Mouse (Mus musculus) liver, postnatal 0 days (tissue): ENCODE measurements around the gene Sntb2. TPM values are rescaled to one million over a fixed set of nuclear protein-coding genes. Genes with fewer than 3 reads are reported as not detected.
A peak's percentile ranks its signal among the peaks of the same experiment; 100 is the strongest.

ENCODE experiments used
- ATAC-seq: fragments of 200-750 bp; cut with Nextera tagmentation; 2 replicates; pipeline ENCODE4 v1.8.0; 2017; ENCODE audit warnings: mild to moderate bottlenecking, moderate library complexity
- DNase-seq: peaks from one replicate; pipeline ENCODE4 v3.0.0-alpha.2; 2016
- H3K27ac ChIP-seq: fragments of 300-500 bp; sonication (generic); 2 replicates; pipeline ENCODE4 v1.5.1; 2014; ENCODE audit warnings: antibody characterized with exemption, moderate library complexity, mild to moderate bottlenecking, low read depth
- H3K27me3 ChIP-seq: fragments of 300-500 bp; sonication (generic); 2 replicates; pipeline ENCODE4 v1.6.1; 2014; ENCODE audit warnings: low read length, control low read depth, mixed read lengths; ENCODE audit not compliant: insufficient read depth
- H3K36me3 ChIP-seq: fragments of 300-500 bp; sonication (generic); replicated peaks from 2 replicates; pipeline ENCODE4 v1.6.1; 2014; ENCODE audit warnings: mild to moderate bottlenecking, control low read depth, low read length, moderate library complexity, mixed read lengths; ENCODE audit not compliant: insufficient read depth
- H3K4me1 ChIP-seq: fragments of 300-500 bp; sonication (generic); 2 replicates; pipeline ENCODE4 v1.6.1; 2014; ENCODE audit warnings: antibody characterized with exemption, mild to moderate bottlenecking, control low read depth; ENCODE audit not compliant: insufficient read depth
- H3K4me2 ChIP-seq: fragments of 300-500 bp; sonication (generic); 2 replicates; pipeline ENCODE4 v1.6.1; 2014; ENCODE audit warnings: low read depth, mild to moderate bottlenecking, low read length, moderate library complexity, mixed read lengths
- H3K4me3 ChIP-seq: fragments of 300-500 bp; sonication (generic); 2 replicates; pipeline ENCODE4 v1.5.1; 2014; ENCODE audit warnings: low read depth, low read length
- H3K9ac ChIP-seq: fragments of 300-500 bp; sonication (generic); replicated peaks from 2 replicates; pipeline ENCODE4 v1.6.1; 2014; ENCODE audit warnings: mild to moderate bottlenecking, moderate library complexity
- H3K9me3 ChIP-seq: fragments of 300-500 bp; sonication (generic); 2 replicates; pipeline ENCODE4 v1.6.1; 2016; ENCODE audit warnings: mild to moderate bottlenecking, control low read depth, low read length, mixed read lengths
- CTCF ChIP-seq: sonication (generic); IDR thresholded peaks from 2 replicates; pipeline ENCODE4 v1.5.1; 2016; ENCODE audit warnings: antibody characterized with exemption, low read depth
- EP300 ChIP-seq: IDR thresholded peaks from 2 replicates; pipeline ENCODE4 v1.6.1; 2016; ENCODE audit warnings: antibody characterized with exemption, low read depth, mild to moderate bottlenecking
- WGBS: fragments of 180-500 bp; shearing (Covaris S2); extraction: QIAGEN DNeasy Blood & Tissue Kit; methylation state at CpG from one replicate; pipeline ENCODE4 v1.1.7; 2014; ENCODE audit not compliant: insufficient replicate concordance; 5-methylcytosine and 5-hydroxymethylcytosine counted together
- polyA plus RNA-seq: library from polyadenylated mRNA; unstranded; fragments of >200 nt; fragmentation: Nextera tagmentation; extraction: Ambion mirVana; gene quantifications from 2 replicates; pipeline ENCODE4 v1.2.1, GENCODE M21; 2015

Sntb2 gene
- polyA plus RNA-seq, 1 experiment from 2014 or later = 1.9 TPM

DNA sequence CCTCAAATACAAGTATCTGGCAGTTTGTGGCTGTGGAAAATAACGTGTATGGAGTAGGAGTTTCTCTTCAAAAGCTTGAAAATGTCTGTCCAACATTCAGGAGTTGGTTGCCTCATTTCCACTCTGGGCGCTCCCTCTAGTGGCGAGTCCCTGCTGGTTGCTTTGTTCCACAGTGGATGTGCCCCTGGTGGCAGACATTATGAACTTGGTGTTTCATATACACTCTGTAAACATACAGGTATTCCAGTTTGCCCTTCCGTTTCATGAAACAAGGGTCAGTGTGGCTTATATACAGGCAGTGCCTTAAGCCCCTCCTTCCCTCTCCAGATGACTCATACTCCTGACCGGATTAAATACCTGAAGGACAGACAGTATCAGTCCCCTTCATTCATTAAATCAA is 67.0 kb downstream of the Sntb2 start:
- ATAC-seq (peak; percentile 94), DNase-seq (peak; percentile 89)
- 0 out of 2 replicates have a peak, but pooled peaks cover 2% of the 10 kb centered on the region for H3K36me3 ChIP-seq
- H3K9me3 ChIP-seq = no peaks in the 10 kb centered on the region
- no peak overlapping the region for H3K4me3 ChIP-seq
- H3K4me2 ChIP-seq = no peak overlapping the region
- H3K4me1 ChIP-seq = no peaks in the 10 kb centered on the region
- 21% methylated on average over 5 of the region's 5 CpGs for WGBS
- H3K27me3 ChIP-seq = no peaks in the 10 kb centered on the region
- H3K9ac ChIP-seq = no peak overlapping the region
- no peak for TF ChIP-seq EP300
- peak; percentile 99 for TF ChIP-seq CTCF
- H3K27ac ChIP-seq = no peak overlapping the region

DNA sequence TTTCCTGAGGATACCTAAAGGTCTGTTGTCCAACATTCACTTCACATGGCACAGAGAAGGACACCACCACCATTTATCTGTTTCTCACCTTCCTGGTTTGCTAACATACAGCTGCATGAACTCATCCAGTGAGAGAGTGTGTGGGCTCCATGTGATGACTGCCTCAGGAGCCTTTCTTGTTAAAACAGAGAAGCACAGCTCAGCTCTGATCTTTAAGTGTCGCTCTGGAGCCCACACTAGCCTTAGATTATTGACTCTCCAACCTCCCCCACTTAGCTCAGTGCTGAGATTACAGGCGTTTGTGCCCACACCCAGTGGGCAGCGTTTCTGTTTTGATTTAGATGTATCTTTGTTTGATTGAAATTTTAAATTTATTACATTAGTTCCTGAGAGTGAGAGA is 72.2 kb downstream of the Sntb2 start:
- H3K27ac ChIP-seq = no peak overlapping the region
- H3K27me3 ChIP-seq = no peaks in the 10 kb centered on the region
- no peak for TF ChIP-seq EP300
- TF ChIP-seq CTCF = no peak
- no peak overlapping the region for H3K9ac ChIP-seq
- no peaks in the 10 kb centered on the region for H3K9me3 ChIP-seq
- H3K4me2 ChIP-seq = no peak overlapping the region
- H3K4me3 ChIP-seq = no peak overlapping the region
- 82% methylated on average over 3 of the region's 3 CpGs for WGBS
- DNase-seq = no peak
- H3K4me1 ChIP-seq = no peaks in the 10 kb centered on the region
- no peaks in the 10 kb centered on the region; the same call in 1 of the 2 replicates for H3K36me3 ChIP-seq
- ATAC-seq = no peak

DNA sequence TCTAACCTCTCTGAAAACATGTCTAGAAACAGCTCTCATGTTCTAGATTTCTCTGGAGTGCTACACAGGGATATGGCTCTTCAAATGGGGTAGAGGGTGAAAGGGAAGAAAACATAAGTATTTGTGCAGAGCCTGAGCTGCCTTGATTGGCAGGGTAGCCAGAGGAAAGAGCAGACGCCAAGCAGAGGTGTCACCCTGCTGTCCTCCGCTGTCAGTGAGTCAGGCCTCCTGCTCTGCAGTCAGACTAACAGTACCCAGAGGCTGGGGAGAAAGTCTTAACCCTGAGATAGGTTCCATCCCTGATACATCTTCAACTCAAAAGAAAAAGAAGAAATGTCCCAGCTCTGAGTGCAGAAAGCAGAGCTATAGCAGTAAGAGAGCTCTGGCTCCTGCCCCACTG is 77.1 kb downstream of the Sntb2 start:
- DNase-seq = no peak
- no peak overlapping the region for H3K9ac ChIP-seq
- H3K27ac ChIP-seq = no peak overlapping the region
- ATAC-seq = no peak
- TF ChIP-seq CTCF (no peak), EP300 (no peak)
- no peak overlapping the region for H3K4me3 ChIP-seq
- H3K4me1 ChIP-seq = no peaks in the 10 kb centered on the region
- H3K9me3 ChIP-seq = no peaks in the 10 kb centered on the region
- no peaks in the 10 kb centered on the region for H3K27me3 ChIP-seq
- 76% methylated on average over 2 of the region's 2 CpGs for WGBS
- no peaks in the 10 kb centered on the region; the same call in 1 of the 2 replicates for H3K36me3 ChIP-seq
- no peak overlapping the region for H3K4me2 ChIP-seq

DNA sequence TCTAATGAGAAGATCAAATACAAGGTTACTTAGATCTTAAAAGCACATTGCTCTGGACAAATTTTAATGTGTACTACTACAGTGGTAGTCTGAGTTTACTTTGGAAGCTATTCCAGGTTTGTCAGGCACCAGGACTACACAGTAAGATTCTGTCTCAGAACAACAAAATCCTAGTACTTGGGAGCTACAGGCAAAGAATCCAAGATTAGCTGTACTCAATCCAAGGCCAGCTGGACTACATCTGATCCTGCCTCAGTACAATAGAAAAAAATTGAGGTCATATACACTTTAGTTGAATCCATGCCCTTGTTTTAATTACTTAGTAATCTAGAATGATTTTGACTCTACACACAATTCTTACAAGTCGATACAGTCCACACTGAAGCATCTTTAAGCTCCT is 79.4 kb downstream of the Sntb2 start:
- Histone ChIP-seq H3K4me3 (no peak overlapping the region), H3K9me3 (no peaks in the 10 kb centered on the region), H3K36me3 (no peaks in the 10 kb centered on the region; the same call in 1 of the 2 replicates), H3K4me2 (no peak overlapping the region), H3K9ac (no peak overlapping the region), H3K27ac (no peak overlapping the region), H3K27me3 (no peaks in the 10 kb centered on the region), H3K4me1 (no peaks in the 10 kb centered on the region)
- ATAC-seq (no peak), DNase-seq (no peak)
- 79% methylated on average over 1 of the region's 1 CpGs for WGBS
- TF ChIP-seq EP300 (no peak), CTCF (no peak)

DNA sequence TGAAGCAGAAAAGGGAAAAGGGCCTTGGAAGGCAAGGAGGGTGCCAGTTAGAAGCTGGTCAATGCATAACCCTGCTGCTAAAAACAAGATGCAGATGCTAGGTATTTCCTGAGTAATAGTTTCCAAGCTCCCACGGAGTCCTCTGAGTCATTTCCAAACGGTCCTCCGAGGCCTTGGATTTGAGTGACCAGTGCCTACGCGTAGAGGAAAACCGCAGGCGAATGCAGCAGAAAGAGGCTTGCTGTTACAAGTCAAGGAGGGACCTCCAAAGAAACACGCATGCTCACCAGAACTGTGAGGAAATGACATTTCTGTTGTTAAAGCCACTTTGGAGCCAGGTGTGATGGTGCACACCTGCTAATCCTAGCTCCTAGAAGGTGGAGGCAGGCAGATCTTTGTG is 87.9 kb downstream of the Sntb2 start:
- Histone ChIP-seq H3K36me3 (no peaks in the 10 kb centered on the region), H3K9me3 (no peaks in the 10 kb centered on the region), H3K4me1 (no peaks in the 10 kb centered on the region), H3K9ac (no peak overlapping the region), H3K27me3 (no peaks in the 10 kb centered on the region), H3K27ac (no peak overlapping the region), H3K4me3 (no peak overlapping the region), H3K4me2 (no peak overlapping the region)
- no peak for ATAC-seq
- 85% methylated on average over 8 of the region's 8 CpGs for WGBS
- no peak for TF ChIP-seq CTCF
- no peak for TF ChIP-seq EP300
- DNase-seq = no peak

DNA sequence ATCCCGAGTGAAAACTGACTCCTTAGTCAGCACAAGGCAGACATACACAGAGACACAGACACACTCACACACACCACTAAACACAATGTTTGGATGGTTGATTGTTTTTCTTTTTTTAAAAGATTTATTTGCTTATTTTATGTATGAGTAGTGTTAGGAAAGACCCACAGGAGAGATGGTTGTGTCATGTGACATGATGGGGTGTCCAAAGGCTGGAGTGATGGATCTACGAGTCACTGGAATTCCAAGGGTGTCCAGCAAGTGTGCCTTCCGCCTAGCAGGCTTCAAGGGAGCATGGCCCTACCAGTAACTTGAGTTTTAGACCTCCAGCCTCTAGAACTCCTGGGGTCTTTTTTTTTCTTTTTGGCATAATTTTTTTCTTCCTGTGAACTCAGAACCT is 93.8 kb downstream of the Sntb2 start:
- H3K9me3 ChIP-seq = no peaks in the 10 kb centered on the region

DNA sequence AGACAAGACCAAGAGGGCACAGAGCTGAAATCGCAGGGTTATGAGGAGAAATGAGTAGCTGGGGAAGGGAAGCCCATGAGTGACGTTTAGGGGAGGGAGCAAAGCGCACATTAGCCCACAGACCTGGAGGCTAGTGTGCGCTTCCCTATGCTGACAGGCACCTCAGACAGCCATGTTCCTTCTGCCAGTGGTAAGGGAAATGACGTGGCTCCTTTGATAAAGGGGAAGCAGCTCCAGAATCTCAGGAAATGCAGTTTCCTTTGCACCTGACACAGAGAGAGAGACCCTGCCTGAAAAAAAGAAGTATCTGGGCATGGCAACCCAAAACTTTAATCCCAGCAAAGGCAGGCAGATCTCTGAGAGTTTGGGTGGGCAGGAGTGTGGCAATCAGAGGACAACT is 94.5 kb downstream of the Sntb2 start:
- Histone ChIP-seq H3K4me2 (no peak overlapping the region), H3K27ac (0 out of 2 replicates have a peak overlapping the region, but pooled peaks have one; percentile 2), H3K4me1 (peaks cover 18% of the 10 kb centered on the region), H3K9me3 (no peaks in the 10 kb centered on the region), H3K9ac (no peak overlapping the region), H3K36me3 (no peaks in the 10 kb centered on the region), H3K27me3 (no peaks in the 10 kb centered on the region), H3K4me3 (no peak overlapping the region)
- ATAC-seq (no peak), DNase-seq (no peak)
- TF ChIP-seq CTCF (no peak), EP300 (no peak)
- 64% methylated on average over 5 of the region's 5 CpGs for WGBS

More for the DNA sequence above, 93.8 kb downstream of the Sntb2 start:
- 74% methylated on average over 3 of the region's 3 CpGs for WGBS
- no peaks in the 10 kb centered on the region for H3K36me3 ChIP-seq
- ATAC-seq (no peak), DNase-seq (no peak)
- no peak overlapping the region for H3K27ac ChIP-seq
- TF ChIP-seq CTCF (no peak), EP300 (no peak)
- no peak overlapping the region for H3K4me2 ChIP-seq
- no peak overlapping the region for H3K9ac ChIP-seq
- peaks cover 18% of the 10 kb centered on the region for H3K4me1 ChIP-seq
- H3K27me3 ChIP-seq = no peaks in the 10 kb centered on the region
- no peak overlapping the region for H3K4me3 ChIP-seq
